Mouse (Mus musculus) MEL-GATA-1-ER (cell line): ENCODE data around the gene Tssk3.

Source experiments
- DNase-seq: peaks from one replicate; pipeline ENCODE4 v3.0.0-alpha.2; 2012; ENCODE audit warnings: low read depth; ENCODE audit errors: extremely low read depth

The Tssk3 gene

GRCm38 (mm10) chr4:129448713-129449112 is 42.1 kb downstream of the Tssk3 start:
- no peak for DNase-seq

DNA sequence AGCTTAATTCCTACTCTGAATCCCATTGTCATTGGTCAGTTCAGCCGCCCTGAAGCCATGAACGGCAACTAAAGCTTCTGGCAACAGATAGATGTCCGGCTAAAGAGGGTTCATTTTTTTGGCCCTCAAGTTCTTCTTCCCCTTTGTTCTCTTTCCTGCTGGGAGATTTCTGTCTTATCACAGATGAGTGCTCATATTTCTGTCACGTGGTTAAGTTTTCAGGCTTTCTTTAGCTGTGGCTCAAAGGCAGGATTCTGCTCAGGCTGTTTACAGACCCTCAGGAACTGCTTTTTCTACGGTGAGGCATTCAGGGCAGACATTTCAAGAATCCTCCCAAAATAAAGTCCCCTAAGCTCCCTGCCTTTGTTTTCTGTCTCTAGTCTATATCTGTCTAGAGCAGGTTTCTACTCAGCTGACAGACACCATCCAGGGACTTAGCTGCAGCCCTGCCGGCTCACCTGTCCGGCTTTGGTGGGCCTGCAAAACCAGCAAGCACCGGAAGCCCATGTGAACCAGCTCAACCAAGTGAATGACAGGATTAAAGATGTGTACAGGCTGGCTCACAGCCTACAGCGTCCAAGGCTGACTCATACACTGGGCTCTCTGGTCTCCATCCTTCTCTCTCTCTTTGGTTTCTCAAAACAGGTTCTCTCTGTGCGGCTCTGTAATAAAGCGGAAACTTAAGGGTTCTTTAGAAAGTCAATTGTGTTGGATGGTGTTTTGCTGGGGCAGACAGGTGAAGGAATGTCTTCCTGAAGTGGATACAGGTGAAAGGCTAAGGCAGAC is 42.9 kb downstream of the Tssk3 start:
- peak; percentile 49 for DNase-seq

DNA sequence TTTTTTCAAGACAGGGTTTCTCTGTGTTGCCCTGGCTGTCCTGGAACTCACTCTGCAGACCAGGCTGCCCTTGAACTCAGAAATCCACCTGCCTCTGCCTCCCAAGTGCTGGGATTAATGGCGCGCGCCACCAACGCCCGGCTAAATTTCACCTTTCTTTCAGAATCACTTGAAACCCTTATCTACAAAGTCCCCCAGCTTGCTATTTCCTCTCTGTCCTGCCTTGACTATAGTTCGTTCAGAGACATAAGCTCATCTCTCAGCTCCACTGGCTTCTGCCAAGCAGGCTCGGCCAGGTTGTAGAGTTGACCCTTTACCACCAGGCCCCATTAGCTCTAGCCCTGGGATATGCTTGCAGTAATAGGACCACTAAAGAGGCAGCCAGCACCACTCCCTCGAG is 43.5 kb downstream of the Tssk3 start:
- DNase-seq = no peak

DNA sequence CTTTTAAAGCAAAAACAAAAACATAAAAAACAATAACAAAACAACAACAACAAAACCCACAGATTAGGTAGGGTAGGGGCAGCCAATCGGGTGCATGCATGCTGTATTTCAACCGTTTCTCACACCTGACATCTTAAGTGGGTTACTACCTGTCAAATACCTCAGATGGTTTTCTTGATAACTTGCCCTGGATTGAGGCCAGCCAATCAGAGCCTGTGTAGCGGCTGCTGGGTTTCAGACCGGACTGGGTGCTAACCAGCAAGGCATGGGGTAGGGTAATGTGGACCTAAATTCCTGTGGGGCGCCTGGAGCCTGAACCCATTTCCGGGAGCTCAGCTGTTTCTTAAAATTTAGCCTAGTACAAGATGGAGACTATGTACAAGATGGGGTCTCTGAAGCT is 49.7 kb downstream of the Tssk3 start:
- no peak for DNase-seq

DNA sequence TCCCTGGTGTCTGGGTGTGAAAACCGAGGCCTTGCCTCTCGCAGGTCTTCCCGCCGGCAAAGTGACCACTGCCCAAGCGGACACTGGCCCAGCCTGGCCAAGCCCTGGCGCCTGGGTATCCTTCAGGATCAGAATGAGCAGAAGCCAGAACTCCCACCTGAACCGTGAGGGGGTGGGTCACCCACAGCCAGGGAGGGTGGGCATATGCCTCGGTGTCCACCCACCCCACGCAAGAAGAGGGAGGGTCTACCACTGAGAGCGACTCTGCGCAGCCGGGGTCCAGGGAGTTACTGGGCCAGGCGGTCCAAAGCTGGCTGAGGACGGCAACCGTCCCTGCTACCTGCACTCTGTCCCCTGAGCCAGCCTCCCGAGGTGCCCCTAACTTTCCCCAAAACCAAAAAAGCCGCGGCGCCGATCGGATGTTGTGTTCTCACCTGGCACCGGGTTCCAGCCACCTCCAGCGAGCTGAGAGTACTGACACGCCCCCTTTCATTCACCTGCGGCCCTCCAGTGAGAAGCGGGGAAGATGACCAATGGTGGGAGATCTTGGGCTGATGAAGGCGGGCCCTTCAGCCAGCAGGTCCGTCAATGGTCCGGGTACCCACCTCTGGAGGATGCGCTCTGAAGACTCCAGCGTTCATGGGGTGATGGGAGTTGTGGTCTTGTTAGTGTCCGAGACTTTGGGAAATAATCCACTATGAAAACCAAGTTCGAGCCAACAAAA is 50.3 kb downstream of the Tssk3 start, which contains the start of gene Zbtb8b:
TSS of gene Zbtb8b (minus strand) at position 514 of the 724 bp plus-strand sequence.
- no peak for DNase-seq
